Comparison of ENCODE assay signal across 8 mouse cellular contexts in the genomic region with DNA sequence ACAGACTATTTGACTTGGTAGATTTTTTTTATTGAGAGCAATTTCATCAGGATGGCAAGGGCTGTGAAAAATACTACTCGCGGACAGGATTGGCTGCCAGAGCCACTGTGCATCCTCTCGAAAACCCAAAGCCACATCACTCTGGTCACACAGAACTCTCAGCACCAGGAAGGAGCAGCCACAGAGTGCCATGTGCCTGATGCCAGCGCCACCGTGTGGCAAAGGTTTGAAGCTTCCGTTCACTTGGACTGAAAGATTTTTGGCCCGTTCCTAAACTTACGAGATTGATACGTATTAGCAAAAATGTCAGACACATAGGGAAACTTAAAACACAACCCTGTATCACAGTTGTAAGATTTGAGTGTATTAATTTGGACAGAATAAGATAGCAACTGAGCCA. TPM values are rescaled to one million over a fixed set of nuclear protein-coding genes. Genes with fewer than 3 reads are reported as not detected.
DNase-seq lines count a peak whose midpoint lies in the region; ATAC-seq and TF ChIP-seq lines count a peak whose summit lies in the region.

No protein-coding gene starts in this region.

- no peak for TF ChIP-seq POLR2A in embryonic fibroblast, embryonic 13.5 days (IDR thresholded peaks at IDR 0.05; ENCODE audit: low read depth, low read length)

- no peaks in the 10 kb centered on the region for H3K4me1 ChIP-seq in hindbrain, embryonic 11.5 days (replicated peaks; ENCODE audit: control insufficient read depth, insufficient read depth, low read length)
- no peaks in the 10 kb centered on the region for H3K4me1 ChIP-seq in hindbrain, embryonic 12.5 days
- no peaks in the 10 kb centered on the region for H3K4me1 ChIP-seq in embryonic fibroblast, embryonic 13.5 days (ENCODE audit: control insufficient read depth, insufficient read depth, low read length)

- H3K4me2 ChIP-seq in hindbrain, embryonic 11.5 days (replicated peaks; ENCODE audit: low read depth, low read length): no peak overlapping the region
- H3K4me2 ChIP-seq in hindbrain, embryonic 12.5 days (replicated peaks): no peak overlapping the region

- intact Hi-C loops in left cerebral cortex, adult 2 months (cut with DNase I): no loop called here

- WGBS in hindbrain, embryonic 11.5 days: 58% methylated on average over 9 of the region's 9 CpGs
- WGBS in hindbrain, embryonic 12.5 days: 55% methylated on average over 9 of the region's 9 CpGs

- no peaks in the 10 kb centered on the region for H3K9me3 ChIP-seq in hindbrain, embryonic 11.5 days (ENCODE audit: control insufficient read depth, low read length)
- H3K9me3 ChIP-seq in hindbrain, embryonic 12.5 days (replicated peaks): no peaks in the 10 kb centered on the region

- no peak for ATAC-seq in hindbrain, embryonic 11.5 days (ENCODE audit: low FRiP score)
- no peak for ATAC-seq in hindbrain, embryonic 12.5 days (ENCODE audit: low FRiP score)
- peak; percentile 56 for ATAC-seq in activated CD4-positive, CD25-positive, alpha-beta regulatory T cell, adult 4 months
- ATAC-seq in monocyte, adult 5-6 weeks (replicated peaks; ENCODE audit: insufficient number of reproducible peaks, low FRiP score, low TSS enrichment, poor library complexity, severe bottlenecking): peak; percentile 47; the same call in 1 of the 2 replicates

- H3K27me3 ChIP-seq in hindbrain, embryonic 11.5 days (ENCODE audit: control insufficient read depth, insufficient read depth, low read length): peaks cover 2% of the 10 kb centered on the region; the same call in 1 of the 2 replicates
- no peaks in the 10 kb centered on the region for H3K27me3 ChIP-seq in hindbrain, embryonic 12.5 days

- H3K9ac ChIP-seq in hindbrain, embryonic 11.5 days (ENCODE audit: low read depth, low read length): no peak overlapping the region
- H3K9ac ChIP-seq in hindbrain, embryonic 12.5 days: no peak overlapping the region

- H3K36me3 ChIP-seq in hindbrain, embryonic 11.5 days (ENCODE audit: control insufficient read depth, insufficient read depth, low read length): no peaks in the 10 kb centered on the region
- H3K36me3 ChIP-seq in hindbrain, embryonic 12.5 days: 0 out of 2 replicates have a peak, but pooled peaks cover 3% of the 10 kb centered on the region

- peak; percentile 84; the same call in 1 of the 2 replicates for TF ChIP-seq CTCF in embryonic fibroblast, embryonic 13.5 days (IDR thresholded peaks at IDR 0.05; ENCODE audit: borderline replicate concordance, insufficient read depth, low read length)
- peak; percentile 88 for TF ChIP-seq CTCF in left cerebral cortex, adult 2 months (IDR thresholded peaks at IDR 0.05)

- H3K4me3 ChIP-seq in hindbrain, embryonic 11.5 days (ENCODE audit: low read depth, low read length): no peak overlapping the region
- no peak overlapping the region for H3K4me3 ChIP-seq in hindbrain, embryonic 12.5 days
- no peak overlapping the region for H3K4me3 ChIP-seq in embryonic fibroblast, embryonic 13.5 days (ENCODE audit: insufficient read depth, low read length)
- H3K4me3 ChIP-seq in left cerebral cortex, adult 2 months: no peak overlapping the region

- peak; percentile 74 for DNase-seq in hindbrain, embryonic 11.5 days (ENCODE audit: low spot score)
- peak; percentile 83 for DNase-seq in CD4-positive, CD25-positive, alpha-beta regulatory T cell, adult 2 months (ENCODE audit: low read depth, low spot score)
- DNase-seq in left cerebral cortex, adult 2 months (ENCODE audit: extremely low spot score in 1 of 2, low spot score in 2 of 2): peak; percentile 49 to 63
- DNase-seq in thymus, postnatal 4 days: peak; percentile 84

- no peak overlapping the region for H3K27ac ChIP-seq in hindbrain, embryonic 11.5 days (ENCODE audit: low read depth, low read length)
- H3K27ac ChIP-seq in hindbrain, embryonic 12.5 days: no peak overlapping the region
- H3K27ac ChIP-seq in embryonic fibroblast, embryonic 13.5 days (ENCODE audit: insufficient read depth, low read length): no peak overlapping the region
- H3K27ac ChIP-seq in left cerebral cortex, adult 2 months: no peak overlapping the region

RNA-seq across cellular contexts. Expression of gene Zfp217, which starts 44.1 kb away (rescaled TPM):
- 3.2 and 4.8 TPM in 2 replicates for polyA plus RNA-seq in hindbrain, embryonic 11.5 days (2014; fragmentation: Nextera tagmentation; extraction: Ambion mirVana)
- polyA plus RNA-seq in hindbrain, embryonic 12.5 days (2016; fragmentation: Nextera tagmentation; extraction: Ambion mirVana): 3.7 and 3.9 TPM in 2 replicates
- polyA plus RNA-seq in activated CD4-positive, CD25-positive, alpha-beta regulatory T cell, adult 4 months (2017; shearing (Covaris generic)): 10 to 100 TPM in 1 of 2 experiments, 1 to 10 TPM in 1; 9.1 to 10.4 TPM
- polyA plus RNA-seq in embryonic fibroblast, embryonic 13.5 days (2011; ENCODE audit: insufficient read length, low read depth, missing spikeins): 13.0 and 13.2 TPM in 2 replicates
- total RNA-seq in left cerebral cortex, adult 2 months (2021): 1 to 10 TPM; 2.9 to 3.4 TPM
- total RNA-seq in monocyte, adult 5-6 weeks (2017): 28.3 to 57.4 TPM (median 42.9 TPM) in 3 replicates

Comparison
In these comparisons a context has a peak if more than half of its experiments do, and no peak if none do; other contexts are left out.
1. ATAC-seq: peak in activated CD4-positive, CD25-positive, alpha-beta regulatory T cell, adult 4 months (single experiment) and monocyte, adult 5-6 weeks (single experiment); none in hindbrain, embryonic 11.5 days (single experiment) and hindbrain, embryonic 12.5 days (single experiment).
2. Peak in every context shown above with its lines, with median percentiles within 50 percentile points of each other: DNase-seq.